Mouse (Mus musculus): ENCODE measurements around the gene Nosip. TPM values are rescaled to one million over a fixed set of nuclear protein-coding genes. Genes with fewer than 3 reads are reported as not detected.

Nosip gene
- polyA plus RNA-seq, 1 experiment: 24.3 TPM

GRCm38 (mm10) chr7:45048001-45048890 is 14.0 kb upstream of the Nosip start:
- Histone ChIP-seq H3K4me3 (ENCODE audit: insufficient read depth, low read depth, low read length) (no peak overlapping the region), H3K4me1 (ENCODE audit: control insufficient read depth, insufficient read depth, insufficient read length, low read length) (peaks cover 5% of the 10 kb centered on the region), H3K27ac (replicated peaks; ENCODE audit: low read depth, low read length) (no peak overlapping the region)

- no peak overlapping the region for H3K4me3 ChIP-seq (ENCODE audit: insufficient read depth, low read depth, low read length)
- H3K4me1 ChIP-seq (ENCODE audit: control insufficient read depth, insufficient read depth, insufficient read length, low read length): peaks cover 5% of the 10 kb centered on the region
- H3K27ac ChIP-seq (replicated peaks; ENCODE audit: low read depth, low read length): no peak overlapping the region
Measured at GRCm38 (mm10) chr7:45048923-45049657, 13.1 kb upstream of the Nosip start.

GRCm38 (mm10) chr7:45050945-45051600 is 11.2 kb upstream of the Nosip start:
- peak overlapping the region; percentile 96 for H3K4me3 ChIP-seq (ENCODE audit: insufficient read depth, low read depth, low read length)
- H3K27ac ChIP-seq (replicated peaks; ENCODE audit: low read depth, low read length): no peak overlapping the region
- peaks cover 5% of the 10 kb centered on the region for H3K4me1 ChIP-seq (ENCODE audit: control insufficient read depth, insufficient read depth, insufficient read length, low read length)

- Histone ChIP-seq H3K27ac (replicated peaks; ENCODE audit: low read depth, low read length) (no peak overlapping the region), H3K4me1 (ENCODE audit: control insufficient read depth, insufficient read depth, insufficient read length, low read length) (peaks cover 5% of the 10 kb centered on the region), H3K4me3 (ENCODE audit: insufficient read depth, low read depth, low read length) (peak overlapping the region; percentile 96)
Measured at GRCm38 (mm10) chr7:45051601-45051974, 10.6 kb upstream of the Nosip start.

- peak overlapping the region; percentile 58 for H3K27ac ChIP-seq (replicated peaks; ENCODE audit: low read depth, low read length)
- peaks cover 5% of the 10 kb centered on the region for H3K4me1 ChIP-seq (ENCODE audit: control insufficient read depth, insufficient read depth, insufficient read length, low read length)
- peak overlapping the region; percentile 96 for H3K4me3 ChIP-seq (ENCODE audit: insufficient read depth, low read depth, low read length)
Measured at GRCm38 (mm10) chr7:45052181-45052861, 9.9 kb upstream of the Nosip start.

GRCm38 (mm10) chr7:45052862-45053116 is 9.4 kb upstream of the Nosip start, which contains the start of gene Prr12:
Gene Prr12 (minus strand): TSS chr7:45052881.
- Histone ChIP-seq H3K4me3 (ENCODE audit: insufficient read depth, low read depth, low read length) (peak within 1 kb of the TSS; percentile 96), H3K4me1 (ENCODE audit: control insufficient read depth, insufficient read depth, insufficient read length, low read length) (peaks cover 5% of the 10 kb centered on the region), H3K27ac (replicated peaks; ENCODE audit: low read depth, low read length) (peak within 1 kb of the TSS; percentile 71)

- Histone ChIP-seq H3K4me3 (ENCODE audit: insufficient read depth, low read depth, low read length) (peak overlapping the region; percentile 96), H3K27ac (replicated peaks; ENCODE audit: low read depth, low read length) (peak overlapping the region; percentile 71), H3K4me1 (ENCODE audit: control insufficient read depth, insufficient read depth, insufficient read length, low read length) (peaks cover 5% of the 10 kb centered on the region)
Measured at GRCm38 (mm10) chr7:45053117-45053930, 8.9 kb upstream of the Nosip start.

- Histone ChIP-seq H3K4me3 (ENCODE audit: insufficient read depth, low read depth, low read length) (peak overlapping the region; percentile 52), H3K4me1 (ENCODE audit: control insufficient read depth, insufficient read depth, insufficient read length, low read length) (peaks cover 5% of the 10 kb centered on the region), H3K27ac (replicated peaks; ENCODE audit: low read depth, low read length) (peak overlapping the region; percentile 43; the same call in 1 of the 2 replicates)
Measured at GRCm38 (mm10) chr7:45053931-45054510, 8.2 kb upstream of the Nosip start.

- no peak overlapping the region for H3K27ac ChIP-seq (replicated peaks; ENCODE audit: low read depth, low read length)
- no peak overlapping the region for H3K4me3 ChIP-seq (ENCODE audit: insufficient read depth, low read depth, low read length)
- H3K4me1 ChIP-seq (ENCODE audit: control insufficient read depth, insufficient read depth, insufficient read length, low read length): peaks cover 4% of the 10 kb centered on the region
Measured at GRCm38 (mm10) chr7:45056329-45056971, 5.8 kb upstream of the Nosip start.

- Histone ChIP-seq H3K27ac (replicated peaks; ENCODE audit: low read depth, low read length) (no peak overlapping the region), H3K4me3 (ENCODE audit: insufficient read depth, low read depth, low read length) (no peak overlapping the region)
Measured at GRCm38 (mm10) chr7:45056972-45057348, 5.3 kb upstream of the Nosip start.

GRCm38 (mm10) chr7:45058607-45059571 is 3.3 kb upstream of the Nosip start:
- Histone ChIP-seq H3K4me3 (ENCODE audit: insufficient read depth, low read depth, low read length) (no peak overlapping the region), H3K4me1 (ENCODE audit: control insufficient read depth, insufficient read depth, insufficient read length, low read length) (peaks cover 4% of the 10 kb centered on the region; the same call in 1 of the 2 replicates), H3K27ac (replicated peaks; ENCODE audit: low read depth, low read length) (no peak overlapping the region)

More at GRCm38 (mm10) chr7:45056972-45057348, 5.3 kb upstream of the Nosip start:
- peaks cover 5% of the 10 kb centered on the region for H3K4me1 ChIP-seq (ENCODE audit: control insufficient read depth, insufficient read depth, insufficient read length, low read length)

GRCm38 (mm10) chr7:45060632-45061122 is 1.6 kb upstream of the Nosip start:
- Histone ChIP-seq H3K27ac (replicated peaks; ENCODE audit: low read depth, low read length) (no peak overlapping the region), H3K4me3 (ENCODE audit: insufficient read depth, low read depth, low read length) (no peak overlapping the region), H3K4me1 (ENCODE audit: control insufficient read depth, insufficient read depth, insufficient read length, low read length) (peaks cover 4% of the 10 kb centered on the region; the same call in 1 of the 2 replicates)

Measured in brown adipose tissue, adult 24 weeks (tissue).